Mouse (Mus musculus) small intestine, adult 2 months (tissue): ENCODE measurements around the gene Pde1c.

Source experiments
- CTCF ChIP-seq: fragments of 200-500 bp; IDR thresholded peaks from 2 replicates; pipeline ENCODE4 v1.5.1; 2012; ENCODE audit warnings: low read depth, mild to moderate bottlenecking, control low read depth, inconsistent platforms, low read length, moderate library complexity, mixed read lengths; ENCODE audit not compliant: insufficient replicate concordance, insufficient read length; ENCODE audit errors: extremely low read depth
- POLR2A ChIP-seq: fragments of 200-500 bp; IDR thresholded peaks from 2 replicates; pipeline ENCODE4 v1.6.1; 2012; ENCODE audit warnings: low read depth, mild to moderate bottlenecking, control low read depth, inconsistent platforms, low read length, moderate library complexity

GRCm38 (mm10) chr6:56250091-56250490, 318.8 kb downstream of the Pde1c start:
- TF ChIP-seq CTCF (no peak), POLR2A (no peak)
